Mouse (Mus musculus) cerebellum, adult 11 months (tissue): Measurements from ENCODE around the gene Ttll4.

Source experiments
- DNase-seq: peaks from one replicate; pipeline ENCODE4 v3.0.0; 2022

Ttll4 gene

DNA sequence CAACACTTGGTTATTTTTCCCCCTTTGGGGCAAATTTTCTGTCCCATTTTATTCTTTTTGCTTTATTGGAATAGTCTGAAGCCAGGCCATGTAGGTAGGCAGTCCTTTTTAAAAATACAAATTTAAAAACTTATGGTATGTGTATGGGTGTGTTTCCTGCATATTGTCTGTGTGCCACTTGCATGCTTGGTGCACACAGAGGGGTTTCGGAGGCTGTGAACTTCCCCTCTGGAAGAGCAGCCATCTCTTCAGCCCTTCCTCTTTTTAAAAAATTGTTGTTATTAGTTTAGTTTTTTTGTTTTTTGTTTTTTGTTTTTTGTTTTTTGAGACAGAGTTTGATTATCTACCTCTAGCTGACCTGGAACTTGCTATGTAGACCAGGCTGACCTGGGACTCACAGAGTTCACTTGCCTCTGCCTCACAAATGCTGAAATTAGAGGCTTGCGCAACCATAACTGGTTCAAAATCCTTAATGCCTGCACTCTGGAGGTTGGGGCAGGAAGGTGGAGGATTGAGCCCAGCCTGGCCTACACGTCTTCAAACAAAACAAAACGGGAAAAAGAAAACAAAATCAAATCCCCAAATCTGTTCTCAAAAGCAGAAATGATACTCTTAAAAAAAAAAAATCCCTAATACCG, 51.0 kb downstream of the Ttll4 start:
- no peak for DNase-seq

GRCm38 (mm10) chr1:74713099-74713858, 51.7 kb downstream of the Ttll4 start, which contains the start of gene Cyp27a1:
TSS of gene Cyp27a1 (plus strand) at chr1:74713574.
- peak; percentile 8 for DNase-seq

DNA sequence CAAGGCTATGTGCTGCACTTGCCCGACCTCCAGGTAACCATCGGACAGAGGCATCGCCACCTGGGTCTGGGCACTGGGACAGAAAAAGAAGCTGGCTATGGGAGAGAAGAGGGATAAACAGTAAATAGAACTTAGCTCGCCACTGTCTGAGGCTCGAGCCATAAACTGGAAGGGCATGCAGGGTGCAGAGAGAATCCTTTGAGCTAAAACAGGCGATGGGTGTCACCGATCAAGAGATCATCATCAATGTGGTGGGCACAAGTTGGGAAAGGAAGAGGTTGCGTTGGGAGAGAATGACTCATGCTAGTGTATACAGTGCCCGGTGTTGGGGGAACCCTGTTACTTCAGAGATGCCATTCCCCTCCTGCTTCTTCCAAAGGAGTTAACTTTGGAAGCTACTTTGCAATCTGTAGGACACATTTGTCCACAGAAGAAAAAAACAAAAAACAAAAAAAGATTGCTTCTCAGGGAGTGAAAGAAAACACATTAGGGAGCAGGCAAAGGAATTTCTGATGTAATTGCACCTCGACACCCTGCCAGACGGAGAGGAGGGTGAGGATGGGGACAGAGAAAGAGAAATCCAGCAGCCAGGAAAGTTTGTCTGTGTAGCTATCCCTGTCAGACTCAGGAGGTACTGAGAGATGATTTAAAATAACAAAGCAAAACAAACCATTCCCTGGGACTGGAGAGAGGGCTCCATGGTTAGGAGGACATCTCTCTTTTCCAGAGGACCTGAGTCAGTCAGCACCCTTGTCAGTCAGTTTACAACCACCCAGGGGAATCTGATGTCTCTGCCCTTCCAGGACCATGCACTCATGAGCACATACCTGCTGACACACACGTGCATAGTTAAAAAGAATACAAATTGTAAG, 52.5 kb downstream of the Ttll4 start:
- no peak for DNase-seq

GRCm38 (mm10) chr1:74714967-74715366, 53.4 kb downstream of the Ttll4 start:
- no peak for DNase-seq

GRCm38 (mm10) chr1:74715468-74715867, 53.9 kb downstream of the Ttll4 start:
- DNase-seq: no peak

DNA sequence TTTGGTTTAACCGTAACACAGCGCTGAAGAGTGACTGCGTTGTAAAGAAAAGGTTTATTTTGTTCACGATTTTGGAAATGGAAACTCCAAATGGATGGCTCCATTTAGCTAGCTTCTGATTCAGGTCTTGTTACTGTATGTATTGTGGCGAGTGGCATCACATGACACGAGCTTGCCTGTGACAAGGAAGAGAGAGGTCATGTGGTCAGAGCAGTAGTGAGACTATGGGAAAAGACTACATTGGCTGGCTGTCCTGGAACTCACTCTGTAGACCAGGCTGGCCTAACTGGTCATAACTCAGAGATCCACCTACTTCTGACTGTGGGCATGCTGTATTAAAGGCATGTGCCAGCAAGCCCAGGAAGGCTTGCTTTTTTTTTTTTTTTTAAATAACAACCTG, 54.3 kb downstream of the Ttll4 start:
- DNase-seq: no peak

DNA sequence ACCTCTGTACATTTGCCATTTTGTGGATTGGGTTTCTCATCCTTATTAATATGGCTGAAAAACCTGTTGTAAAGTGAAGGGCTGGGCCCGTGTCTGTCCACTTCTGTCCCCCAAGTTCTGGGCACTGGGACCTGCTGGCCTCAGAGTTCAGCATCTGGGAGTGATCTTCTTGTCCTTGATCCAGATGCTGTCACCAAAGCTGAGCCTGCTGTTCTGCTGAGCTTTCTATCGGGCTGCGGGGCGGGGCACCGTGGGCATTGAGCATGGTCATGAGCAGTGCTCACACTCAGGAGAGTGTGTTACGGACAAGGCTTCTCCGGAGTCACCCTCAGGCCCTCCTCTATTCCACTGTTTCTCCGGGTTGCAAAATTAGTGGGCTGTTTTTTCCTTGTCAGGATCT, 56.6 kb downstream of the Ttll4 start:
- DNase-seq: no peak

DNA sequence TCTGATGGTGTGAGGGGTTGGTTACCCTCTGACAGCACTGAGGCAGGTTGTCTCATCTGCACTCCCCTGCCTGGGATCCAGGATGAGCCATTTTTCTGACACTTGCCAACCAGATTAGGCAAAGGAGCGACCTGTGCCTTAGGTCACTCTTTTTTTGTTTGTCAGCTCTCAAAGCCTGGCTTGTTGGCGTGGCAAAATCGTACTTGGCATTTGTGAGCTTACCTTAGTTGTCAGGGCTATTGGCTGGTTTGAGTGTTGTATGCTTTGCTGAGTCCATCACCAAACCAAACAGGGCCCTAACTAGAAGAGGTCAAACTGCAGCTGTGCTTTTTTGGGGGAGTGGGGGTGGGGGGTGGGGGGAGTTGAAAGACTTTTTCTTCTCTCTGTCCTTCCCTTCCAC, 57.7 kb downstream of the Ttll4 start:
- DNase-seq: no peak

DNA sequence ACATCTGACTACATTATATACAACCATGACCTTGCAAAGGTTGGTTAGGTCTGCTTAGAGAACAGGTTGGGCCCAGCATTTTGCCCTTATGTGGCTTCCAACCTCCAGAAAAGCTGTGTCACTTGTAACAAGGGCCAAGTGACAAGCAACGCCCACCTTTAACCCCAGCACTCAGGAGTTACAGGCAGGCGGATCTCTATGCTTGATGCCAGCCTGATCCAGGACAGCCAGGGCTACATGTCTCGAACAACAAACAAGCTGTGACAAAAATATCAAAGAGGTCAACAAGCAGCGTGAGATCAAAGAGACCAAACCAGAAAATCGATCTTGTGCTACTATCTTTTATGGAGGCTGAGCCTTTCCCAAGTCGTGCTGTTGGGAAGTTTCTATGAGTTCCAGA, 60.1 kb downstream of the Ttll4 start:
- DNase-seq: no peak

DNA sequence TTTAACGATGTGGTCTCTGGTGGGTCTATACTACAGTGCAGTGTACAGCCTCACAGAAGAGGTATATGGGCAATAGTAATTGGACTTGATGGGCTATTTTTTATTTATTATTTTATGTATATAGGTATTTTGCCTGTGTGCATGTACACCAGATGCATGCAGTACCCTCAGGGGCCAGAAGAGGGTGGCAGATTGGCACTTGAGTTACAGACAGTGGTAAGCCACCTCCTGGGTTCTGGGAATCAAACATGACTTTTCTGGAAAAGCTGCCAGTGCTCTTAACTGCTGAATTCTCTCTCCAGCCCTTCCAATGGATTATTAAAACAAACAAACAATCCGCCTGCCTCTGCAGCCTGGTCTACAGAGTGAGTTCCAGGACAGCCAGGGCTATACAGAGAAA, 62.2 kb downstream of the Ttll4 start:
- no peak for DNase-seq

DNA sequence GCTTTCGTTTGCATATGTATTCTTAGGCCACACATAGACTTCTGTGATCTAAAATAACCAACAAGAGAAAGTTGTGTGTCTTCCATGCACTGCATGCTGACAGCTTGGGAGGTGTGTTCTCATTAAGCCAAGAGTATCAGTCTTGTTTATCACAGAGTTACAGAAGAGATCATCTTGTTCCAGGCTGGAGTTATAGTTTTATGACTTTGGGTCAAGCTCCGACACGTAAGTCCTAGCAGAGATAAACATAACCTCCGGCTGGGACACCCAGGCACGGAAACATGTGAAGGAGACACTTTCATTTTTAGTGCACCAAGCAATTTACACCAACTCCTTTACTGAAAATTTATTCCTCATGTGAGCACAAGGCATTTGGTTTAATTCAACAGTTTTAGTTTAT, 64.6 kb downstream of the Ttll4 start:
- DNase-seq: no peak

DNA sequence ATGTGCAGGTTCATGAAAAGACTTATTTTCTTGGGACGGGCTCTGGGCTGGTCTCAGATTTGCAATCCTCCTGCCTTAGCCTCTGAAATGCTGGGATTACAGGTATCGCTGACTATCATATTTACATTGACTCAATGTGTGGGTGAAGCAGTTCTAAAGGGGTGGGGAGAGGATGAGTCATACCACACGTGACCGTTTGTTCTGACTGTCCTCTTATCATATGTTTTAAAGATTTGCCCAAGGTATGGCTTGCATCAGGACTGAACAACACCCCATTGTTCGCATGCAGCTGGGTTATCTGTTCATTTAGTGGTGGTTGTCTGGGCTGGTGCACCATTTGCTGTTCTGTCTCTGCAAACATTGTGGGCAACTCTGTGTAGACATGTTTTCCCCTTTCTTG, 65.1 kb downstream of the Ttll4 start:
- DNase-seq: no peak

DNA sequence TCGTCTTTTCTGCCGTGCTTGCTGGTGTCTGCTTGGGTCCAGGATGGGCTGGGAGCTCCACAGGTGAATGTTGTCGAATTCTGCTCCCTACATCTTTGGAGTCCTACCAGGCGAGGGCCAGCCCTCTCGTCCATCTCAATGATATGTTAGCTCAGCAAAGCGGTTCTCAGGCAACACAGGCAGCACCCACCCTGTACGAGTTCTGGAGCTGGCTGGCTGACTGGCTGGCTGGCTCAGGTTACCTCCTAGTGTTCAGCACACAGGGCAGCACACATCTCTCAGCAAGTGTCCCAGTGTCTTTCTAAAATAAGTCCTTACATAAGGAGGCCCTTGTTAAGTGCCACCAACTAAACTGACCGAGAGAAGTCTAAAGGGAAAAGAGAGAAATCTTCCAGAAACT, 66.9 kb downstream of the Ttll4 start:
- no peak for DNase-seq

GRCm38 (mm10) chr1:74736977-74737376, 75.4 kb downstream of the Ttll4 start:
- no peak for DNase-seq

- no peak for DNase-seq
Measured at GRCm38 (mm10) chr1:74737500-74737899, 76.0 kb downstream of the Ttll4 start.

DNA sequence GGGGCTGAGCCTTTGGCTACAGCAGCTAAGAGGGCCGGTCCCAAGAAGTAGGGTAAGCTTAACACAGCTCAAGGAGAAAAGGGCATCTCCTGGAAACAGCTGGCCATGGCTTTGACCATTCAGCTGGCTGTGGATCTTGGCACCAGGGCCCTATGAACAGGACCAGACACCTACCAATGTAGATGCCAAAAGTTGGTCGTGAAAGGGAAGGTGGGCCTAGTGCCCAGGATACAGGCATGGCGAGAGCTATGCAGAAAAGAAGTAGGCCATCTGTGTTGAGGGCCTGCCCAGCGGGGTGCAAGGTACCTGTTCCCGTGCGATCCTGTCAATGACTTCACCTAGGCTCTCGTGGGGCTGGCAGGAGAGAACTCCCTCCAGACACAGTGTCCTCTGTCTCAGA, 79.3 kb downstream of the Ttll4 start:
- no peak for DNase-seq

GRCm38 (mm10) chr1:74747335-74747734, 85.8 kb downstream of the Ttll4 start:
- DNase-seq: no peak

- DNase-seq: no peak
Measured at GRCm38 (mm10) chr1:74748643-74749271, 87.2 kb downstream of the Ttll4 start, which contains the start of gene Prkag3. TSS of gene Prkag3 (minus strand) at chr1:74749221.

DNA sequence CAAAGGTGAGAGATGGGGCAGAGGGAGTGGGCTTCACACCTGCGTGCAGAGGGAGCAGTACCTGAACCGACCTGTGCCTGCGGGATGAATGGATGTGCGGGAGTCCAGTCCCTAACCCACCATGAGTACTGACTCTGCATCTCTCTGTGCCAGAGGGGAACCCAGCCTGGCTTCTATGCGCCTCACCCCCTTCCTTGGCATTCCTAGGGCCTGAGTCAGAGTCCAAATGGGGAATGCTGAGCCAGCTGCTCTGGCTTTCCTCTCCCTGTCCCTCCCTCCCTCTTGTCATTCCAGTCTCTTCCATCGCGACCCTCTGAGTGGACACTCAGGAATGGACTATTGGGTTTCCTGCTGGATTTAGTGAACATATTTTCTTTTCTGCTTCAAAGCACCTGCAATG, 87.8 kb downstream of the Ttll4 start:
- DNase-seq: no peak

DNA sequence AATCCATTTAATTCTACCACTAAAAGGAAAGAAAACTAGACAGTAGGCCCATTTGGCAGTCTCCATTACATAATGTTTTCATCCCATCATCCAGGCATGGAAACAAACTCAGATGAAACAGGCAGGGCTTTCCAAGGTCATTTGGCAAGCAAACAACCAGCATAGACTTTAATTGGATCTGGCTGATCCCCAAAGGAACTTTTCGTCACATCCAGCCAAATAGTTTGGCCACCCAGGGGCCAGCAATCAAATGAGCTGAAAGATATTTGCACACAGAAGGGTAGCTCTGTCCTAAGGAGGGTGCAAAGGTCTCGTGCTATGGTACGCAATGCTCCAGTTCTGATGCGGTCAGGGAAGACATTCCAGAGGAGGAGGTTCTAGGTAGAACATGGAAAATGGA, 89.1 kb downstream of the Ttll4 start:
- DNase-seq: no peak

DNA sequence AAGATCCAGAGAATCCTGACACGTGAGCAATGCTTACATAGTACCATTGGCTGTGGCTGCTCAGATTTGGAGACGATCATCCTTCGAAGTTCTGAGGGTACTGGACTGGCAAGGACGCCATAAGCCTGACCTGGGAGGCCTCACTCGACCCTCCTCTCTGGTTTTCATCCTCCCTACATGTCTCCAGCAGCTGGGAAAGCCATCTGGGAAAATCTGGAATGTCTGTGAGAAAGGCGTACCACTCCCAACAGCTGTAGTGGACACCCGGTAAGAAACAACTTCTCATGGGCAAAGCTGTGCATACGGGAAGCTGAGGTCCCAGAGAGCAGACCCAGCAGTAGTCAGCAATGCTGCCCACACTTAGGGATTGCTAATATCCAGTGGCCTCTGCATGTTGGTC, 90.6 kb downstream of the Ttll4 start:
- DNase-seq: no peak

DNA sequence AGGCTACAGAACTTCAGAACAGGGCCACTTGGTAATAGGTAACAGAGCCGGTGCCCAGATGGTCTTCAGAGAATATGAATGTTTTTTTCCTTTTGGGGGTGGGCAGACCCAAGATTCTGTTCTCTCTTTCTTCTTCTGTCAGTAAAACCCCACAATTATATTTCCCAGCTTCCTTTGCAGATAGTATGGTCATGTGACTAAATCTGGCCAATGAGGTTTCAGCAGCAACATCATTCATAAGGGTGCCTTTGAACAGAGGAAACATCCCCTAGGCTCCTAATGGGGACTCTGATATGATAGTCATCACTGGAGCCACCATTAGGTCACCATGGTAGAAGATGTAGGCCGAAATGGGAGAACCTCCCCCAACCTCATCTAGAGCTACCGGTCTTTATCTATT, 91.3 kb downstream of the Ttll4 start:
- no peak for DNase-seq
